In the genomic region with DNA sequence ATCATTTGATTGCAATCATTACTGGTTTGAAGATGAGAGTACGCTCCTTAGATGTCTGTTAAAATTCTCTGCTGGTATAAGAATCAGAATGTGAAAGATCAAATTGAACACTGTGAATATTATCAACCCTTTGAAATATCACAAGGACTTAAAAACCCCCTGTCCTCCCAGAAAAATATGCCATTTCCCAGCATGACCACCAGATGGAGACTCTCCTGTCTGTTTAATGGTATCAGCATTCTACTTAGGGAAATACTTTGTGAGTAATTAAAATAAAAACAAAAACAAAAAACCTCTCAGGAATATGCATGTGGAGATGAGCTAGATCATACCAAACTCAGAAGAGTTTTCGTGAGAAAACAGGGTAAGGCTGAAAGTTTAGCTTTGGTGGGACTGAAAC, we compare ENCODE assay signal across 10 mouse cellular contexts. TPM values are rescaled to one million over a fixed set of nuclear protein-coding genes. Genes with fewer than 3 reads are reported as not detected.
DNase-seq lines count a peak whose midpoint lies in the region; ATAC-seq and TF ChIP-seq lines count a peak whose summit lies in the region.
"Had no signal": no experiment of that assay in that cellular context is flagged by ENCODE, and none has a peak within 500 bp of the region (broad histone marks: within the 10 kb centered on the region; RNA-seq: fewer than 3 reads in every experiment).

No protein-coding gene starts in this region.

- no peak for TF ChIP-seq EP300 in liver, postnatal 0 days (IDR thresholded peaks at IDR 0.05; ENCODE audit: low read depth)

- H3K4me3 ChIP-seq in liver, postnatal 0 days (ENCODE audit: low read depth, low read length): no peak overlapping the region
- no peak overlapping the region for H3K4me3 ChIP-seq in liver, embryonic 12.5 days
- H3K4me3 ChIP-seq in midbrain, embryonic 11.5 days (ENCODE audit: low read depth, low read length): no peak overlapping the region
- H3K4me3 ChIP-seq: embryonic facial prominence, embryonic 13.5 days; liver, embryonic 15.5 days had no signal

- no peaks in the 10 kb centered on the region for H3K9me3 ChIP-seq in liver, postnatal 0 days (ENCODE audit: low read length)
- no peaks in the 10 kb centered on the region for H3K9me3 ChIP-seq in liver, embryonic 12.5 days (replicated peaks)
- no peaks in the 10 kb centered on the region for H3K9me3 ChIP-seq in midbrain, embryonic 11.5 days (ENCODE audit: control insufficient read depth, low read length)
- H3K9me3 ChIP-seq: embryonic facial prominence, embryonic 13.5 days; liver, embryonic 15.5 days had no signal

- ATAC-seq in liver, postnatal 0 days: no peak
- ATAC-seq in liver, embryonic 12.5 days: no peak
- ATAC-seq in megakaryocyte, adult 5-6 weeks (ENCODE audit: poor library complexity, severe bottlenecking): no peak; the same call in 1 of the 2 replicates
- no peak for ATAC-seq in midbrain, embryonic 11.5 days (ENCODE audit: low FRiP score)

- H3K4me1 ChIP-seq in liver, postnatal 0 days (ENCODE audit: insufficient read depth): no peaks in the 10 kb centered on the region
- H3K4me1 ChIP-seq in liver, embryonic 12.5 days: no peaks in the 10 kb centered on the region
- no peaks in the 10 kb centered on the region for H3K4me1 ChIP-seq in midbrain, embryonic 11.5 days (ENCODE audit: control insufficient read depth, insufficient read depth, low read length)
- H3K4me1 ChIP-seq: embryonic facial prominence, embryonic 13.5 days; liver, embryonic 15.5 days had no signal

- intact Hi-C loops in gastrocnemius, postnatal 36 days (cut with DNase I): loop anchor here (5.0 to 10.0 kb wide), 2 partner anchors 219 to 367 kb away; no protein-coding TSS in a partner anchor

- 56% methylated on average over 2 of the region's 2 CpGs for WGBS in liver, postnatal 0 days (ENCODE audit: insufficient replicate concordance)
- WGBS in liver, embryonic 12.5 days (ENCODE audit: insufficient replicate concordance): 43% methylated on average over 2 of the region's 2 CpGs
- 65% methylated on average over 2 of the region's 2 CpGs for WGBS in midbrain, embryonic 11.5 days

- no peaks in the 10 kb centered on the region for H3K27me3 ChIP-seq in liver, postnatal 0 days (ENCODE audit: insufficient read depth, low read length)
- no peaks in the 10 kb centered on the region for H3K27me3 ChIP-seq in liver, embryonic 12.5 days (replicated peaks)
- no peaks in the 10 kb centered on the region; the same call in 1 of the 2 replicates for H3K27me3 ChIP-seq in midbrain, embryonic 11.5 days (ENCODE audit: control insufficient read depth, insufficient read depth, low read length)
- H3K27me3 ChIP-seq: liver, embryonic 15.5 days had no signal

- H3K9ac ChIP-seq in liver, postnatal 0 days (replicated peaks): no peak overlapping the region
- no peak overlapping the region for H3K9ac ChIP-seq in liver, embryonic 12.5 days
- H3K9ac ChIP-seq in midbrain, embryonic 11.5 days (ENCODE audit: low read length): no peak overlapping the region
- H3K9ac ChIP-seq: embryonic facial prominence, embryonic 13.5 days; liver, embryonic 15.5 days had no signal

- no peak overlapping the region for H3K4me2 ChIP-seq in liver, postnatal 0 days (ENCODE audit: low read depth, low read length)
- no peak overlapping the region for H3K4me2 ChIP-seq in liver, embryonic 12.5 days
- H3K4me2 ChIP-seq in midbrain, embryonic 11.5 days: no peak overlapping the region
- H3K4me2 ChIP-seq: embryonic facial prominence, embryonic 13.5 days; liver, embryonic 15.5 days had no signal

- H3K27ac ChIP-seq in liver, postnatal 0 days (ENCODE audit: low read depth): no peak overlapping the region
- no peak overlapping the region for H3K27ac ChIP-seq in liver, embryonic 12.5 days
- no peak overlapping the region for H3K27ac ChIP-seq in midbrain, embryonic 11.5 days (ENCODE audit: low read depth, low read length)
- H3K27ac ChIP-seq: embryonic facial prominence, embryonic 13.5 days; liver, embryonic 15.5 days had no signal

- TF ChIP-seq CTCF in liver, postnatal 0 days (IDR thresholded peaks at IDR 0.05; ENCODE audit: low read depth): peak; percentile 51

- H3K36me3 ChIP-seq in liver, postnatal 0 days (replicated peaks; ENCODE audit: insufficient read depth, low read length): no peaks in the 10 kb centered on the region
- no peaks in the 10 kb centered on the region for H3K36me3 ChIP-seq in liver, embryonic 12.5 days
- H3K36me3 ChIP-seq in midbrain, embryonic 11.5 days (ENCODE audit: control insufficient read depth, insufficient read depth, low read length): no peaks in the 10 kb centered on the region
- H3K36me3 ChIP-seq: embryonic facial prominence, embryonic 13.5 days; liver, embryonic 15.5 days had no signal

- peak; percentile 2 for DNase-seq in gastrocnemius, postnatal 10 days
- no peak for DNase-seq in gastrocnemius, postnatal 36 days
- peak; percentile 12 for DNase-seq in liver, postnatal 0 days
- peak; percentile 6 for DNase-seq in Muller cell, postnatal 12 days (ENCODE audit: inconsistent ontology term)
- peak; percentile 2 for DNase-seq in lung, postnatal 36 days
- DNase-seq in midbrain, embryonic 11.5 days (ENCODE audit: low spot score, missing footprints): no peak

RNA-seq across cellular contexts. Expression of a gene that starts 44.3 kb away (rescaled TPM):
- total RNA-seq in gastrocnemius, postnatal 10 days (2021): 10 to 100 TPM; 37.6 to 40.0 TPM
- total RNA-seq in gastrocnemius, postnatal 36 days (2021): 10 to 100 TPM; 41.0 to 42.0 TPM
- 13.9 and 15.6 TPM in 2 replicates for polyA plus RNA-seq in liver, postnatal 0 days (2015; fragmentation: Nextera tagmentation; extraction: Ambion mirVana)
- polyA plus RNA-seq in liver, embryonic 12.5 days (2016; fragmentation: Nextera tagmentation; extraction: Ambion mirVana): 20.7 and 21.5 TPM in 2 replicates
- total RNA-seq in megakaryocyte, adult 5-6 weeks (2015): 50.9 and 64.0 TPM in 2 replicates
- total RNA-seq in megakaryocyte, adult 5-6 weeks (2017): 91.2 and 93.5 TPM in 2 replicates
- polyA plus RNA-seq in midbrain, embryonic 11.5 days (2014; fragmentation: Nextera tagmentation; extraction: Ambion mirVana): 35.7 and 40.7 TPM in 2 replicates

Comparison
In these comparisons a context has a peak if more than half of its experiments do, and no peak if none do; other contexts are left out.
1. DNase-seq: peak in gastrocnemius, postnatal 10 days (single experiment), liver, postnatal 0 days (single experiment), Muller cell, postnatal 12 days (single experiment) and lung, postnatal 36 days (single experiment); none in gastrocnemius, postnatal 36 days (0 of 2) and midbrain, embryonic 11.5 days (single experiment).